Mouse (Mus musculus) forebrain, postnatal 0 days (tissue): ENCODE measurements around the gene Hoxa13. TPM values are rescaled to one million over a fixed set of nuclear protein-coding genes. Genes with fewer than 3 reads are reported as not detected.

Experiments used
- ATAC-seq: fragments of 200-750 bp; cut with Nextera tagmentation; 2 replicates; pipeline ENCODE4 v1.8.0; 2017; ENCODE audit warnings: mild to moderate bottlenecking, moderate library complexity
- DNase-seq: peaks from one replicate; pipeline ENCODE4 v3.0.0-alpha.2; 2015
- H3K27ac ChIP-seq: fragments of 300-500 bp; sonication (generic); 2 replicates; pipeline ENCODE4 v1.5.1; 2014; ENCODE audit warnings: low read depth, mild to moderate bottlenecking, antibody characterized with exemption, low read length, moderate library complexity, mixed read lengths
- H3K27me3 ChIP-seq: fragments of 300-500 bp; sonication (generic); 2 replicates; pipeline ENCODE4 v1.6.1; 2014; ENCODE audit warnings: mild to moderate bottlenecking, low read length, mixed read lengths; ENCODE audit not compliant: insufficient read depth
- H3K36me3 ChIP-seq: fragments of 300-500 bp; sonication (generic); 2 replicates; pipeline ENCODE4 v1.6.1; 2014; ENCODE audit warnings: mild to moderate bottlenecking, moderate library complexity; ENCODE audit not compliant: insufficient read depth
- H3K4me1 ChIP-seq: fragments of 300-500 bp; sonication (generic); 2 replicates; pipeline ENCODE4 v1.6.1; 2014; ENCODE audit warnings: antibody characterized with exemption; ENCODE audit not compliant: insufficient read depth
- H3K4me2 ChIP-seq: fragments of 300-500 bp; sonication (generic); 2 replicates; pipeline ENCODE4 v1.6.1; 2014; ENCODE audit warnings: low read depth, mild to moderate bottlenecking, moderate library complexity
- H3K4me3 ChIP-seq: fragments of 300-500 bp; sonication (generic); 2 replicates; pipeline ENCODE4 v1.5.1; 2014; ENCODE audit warnings: low read depth, low read length, mixed read lengths
- H3K9ac ChIP-seq: fragments of 300-500 bp; sonication (generic); 2 replicates; pipeline ENCODE4 v1.6.1; 2014; ENCODE audit warnings: mild to moderate bottlenecking
- H3K9me3 ChIP-seq: fragments of 300-500 bp; sonication (generic); 2 replicates; pipeline ENCODE4 v1.6.1; 2016; ENCODE audit warnings: low read length
- CTCF ChIP-seq: sonication (generic); IDR thresholded peaks from 2 replicates; pipeline ENCODE4 v1.5.1; 2016; ENCODE audit warnings: antibody characterized with exemption, control low read depth, low read depth
- WGBS: fragments of 180-500 bp; shearing (Covaris S2); extraction: QIAGEN DNeasy Blood & Tissue Kit; methylation state at CpG from one replicate; pipeline ENCODE4 v1.1.7; 2014; 5-methylcytosine and 5-hydroxymethylcytosine counted together
- polyA plus RNA-seq: library from polyadenylated mRNA; unstranded; fragments of >200 nt; fragmentation: Nextera tagmentation; extraction: Ambion mirVana; gene quantifications from 2 replicates; pipeline ENCODE4 v1.2.1, GENCODE M21; 2015
- total RNA-seq: library from RNA; depleted of rRNA; stranded (reverse); fragments of >200 nt; gene quantifications from 2 replicates; pipeline ENCODE4 v1.2.3, GENCODE M21; 2014

The Hoxa13 gene
- total and polyA plus RNA-seq, 2 experiments from 2014 or later: not detected

GRCm38 (mm10) chr6:52276382-52276781, 15.7 kb upstream of the Hoxa13 start:
- Histone ChIP-seq H3K4me3 (no peak overlapping the region), H3K9me3 (no peaks in the 10 kb centered on the region), H3K4me2 (no peak overlapping the region), H3K27me3 (peaks cover 83% of the 10 kb centered on the region), H3K27ac (no peak overlapping the region), H3K36me3 (no peaks in the 10 kb centered on the region), H3K9ac (no peak overlapping the region), H3K4me1 (no peaks in the 10 kb centered on the region)
- ATAC-seq (no peak), DNase-seq (no peak)
- TF ChIP-seq CTCF: no peak
- WGBS: under 1% methylated on average over 6 of the region's 6 CpGs

- Histone ChIP-seq H3K27me3 (peaks cover 85% of the 10 kb centered on the region), H3K27ac (no peak overlapping the region), H3K36me3 (no peaks in the 10 kb centered on the region), H3K9me3 (no peaks in the 10 kb centered on the region), H3K4me3 (no peak overlapping the region), H3K9ac (no peak overlapping the region), H3K4me2 (no peak overlapping the region), H3K4me1 (no peaks in the 10 kb centered on the region)
- no peak for TF ChIP-seq CTCF
- no peak for DNase-seq
- WGBS: 8% methylated on average over 8 of the region's 8 CpGs
- no peak for ATAC-seq
Measured at GRCm38 (mm10) chr6:52275563-52276280, 15.0 kb upstream of the Hoxa13 start.

- Histone ChIP-seq H3K9me3 (no peaks in the 10 kb centered on the region), H3K36me3 (no peaks in the 10 kb centered on the region), H3K4me2 (no peak overlapping the region), H3K9ac (no peak overlapping the region), H3K27me3 (peaks cover 90% of the 10 kb centered on the region), H3K27ac (no peak overlapping the region), H3K4me3 (no peak overlapping the region), H3K4me1 (no peaks in the 10 kb centered on the region)
- DNase-seq (no peak), ATAC-seq (no peak)
- TF ChIP-seq CTCF: no peak
- 3% methylated on average over 11 of the region's 11 CpGs for WGBS
Measured at GRCm38 (mm10) chr6:52274576-52274975, 13.9 kb upstream of the Hoxa13 start.

- Histone ChIP-seq H3K27me3 (peaks cover 95% of the 10 kb centered on the region), H3K9ac (no peak overlapping the region), H3K36me3 (no peaks in the 10 kb centered on the region), H3K4me3 (no peak overlapping the region), H3K9me3 (no peaks in the 10 kb centered on the region), H3K4me2 (no peak overlapping the region), H3K4me1 (no peaks in the 10 kb centered on the region), H3K27ac (no peak overlapping the region)
- DNase-seq (no peak), ATAC-seq (no peak)
- WGBS: 2% methylated on average over 22 of the region's 22 CpGs
- TF ChIP-seq CTCF: no peak
Measured at GRCm38 (mm10) chr6:52273656-52274280, 13.1 kb upstream of the Hoxa13 start.

GRCm38 (mm10) chr6:52272766-52273655, 12.3 kb upstream of the Hoxa13 start:
- ATAC-seq: no peak

GRCm38 (mm10) chr6:52270494-52271480, 10.1 kb upstream of the Hoxa13 start:
- TF ChIP-seq CTCF: peak; percentile 82
- Histone ChIP-seq H3K36me3 (no peaks in the 10 kb centered on the region), H3K4me1 (no peaks in the 10 kb centered on the region), H3K27ac (no peak overlapping the region), H3K27me3 (peaks cover 97% of the 10 kb centered on the region), H3K9me3 (no peaks in the 10 kb centered on the region), H3K4me2 (no peak overlapping the region), H3K4me3 (no peak overlapping the region), H3K9ac (no peak overlapping the region)
- 7% methylated on average over 23 of the region's 23 CpGs for WGBS
- peak; percentile 81 for DNase-seq
- peak; percentile 59; the same call in 1 of the 2 replicates for ATAC-seq

More at GRCm38 (mm10) chr6:52272766-52273655, 12.3 kb upstream of the Hoxa13 start:
- no peak overlapping the region for H3K4me2 ChIP-seq
- no peak overlapping the region for H3K27ac ChIP-seq
- H3K27me3 ChIP-seq: peaks cover 98% of the 10 kb centered on the region
- no peak for TF ChIP-seq CTCF
- no peaks in the 10 kb centered on the region for H3K4me1 ChIP-seq
- H3K9ac ChIP-seq: no peak overlapping the region
- 5% methylated on average over 22 of the region's 22 CpGs for WGBS
- no peak overlapping the region for H3K4me3 ChIP-seq
- no peak for DNase-seq
- no peaks in the 10 kb centered on the region for H3K9me3 ChIP-seq
- H3K36me3 ChIP-seq: no peaks in the 10 kb centered on the region
